15 mouse cellular contexts compared by ENCODE assay signal in genomic region chr5:35609971-35610370, GRCm38 (mm10). TPM values are rescaled to one million over a fixed set of nuclear protein-coding genes. Genes with fewer than 3 reads are reported as not detected.
A peak's percentile ranks its signal among the peaks of the same experiment; 100 is the strongest.
DNase-seq lines count a peak whose midpoint lies in the region; ATAC-seq and TF ChIP-seq lines count a peak whose summit lies in the region.
"Had no signal": no experiment of that assay in that cellular context is flagged by ENCODE, and none has a peak within 500 bp of the region (broad histone marks: within the 10 kb centered on the region; RNA-seq: fewer than 3 reads in every experiment).

No protein-coding gene starts in this region.

- H3ac ChIP-seq in myocyte (ENCODE audit: control insufficient read depth, insufficient read length): no peak overlapping the region

- H3K9ac ChIP-seq in kidney, embryonic 14.5 days (ENCODE audit: low read depth, low read length): no peak overlapping the region
- H3K9ac ChIP-seq in neural tube, embryonic 11.5 days (ENCODE audit: low read length): no peak overlapping the region
- H3K9ac ChIP-seq in embryonic facial prominence, embryonic 15.5 days: no peak overlapping the region
- H3K9ac ChIP-seq: heart, embryonic 13.5 days; liver, embryonic 14.5 days had no signal

- DNase-seq in kidney, adult 8-10 months: no peak
- DNase-seq in neural tube, embryonic 11.5 days (ENCODE audit: low spot score): no peak
- no peak for DNase-seq in neural tube, embryonic 10.5 days (ENCODE audit: extremely low spot score, low spot score)
- no peak for DNase-seq in thymus, postnatal 0 days (ENCODE audit: low spot score)
- DNase-seq: layer of hippocampus, postnatal 36 days; spleen, adult 18-20 months; thymus, postnatal 25 days had no signal

- H3K79me2 ChIP-seq in myocyte (ENCODE audit: control insufficient read depth, insufficient read depth): no peaks in the 10 kb centered on the region

- no peak overlapping the region for H3K4me3 ChIP-seq in kidney, embryonic 14.5 days (ENCODE audit: low read length)
- H3K4me3 ChIP-seq in neural tube, embryonic 11.5 days (ENCODE audit: low read depth, low read length): no peak overlapping the region
- H3K4me3 ChIP-seq in embryonic facial prominence, embryonic 15.5 days (replicated peaks): no peak overlapping the region
- no peak overlapping the region for H3K4me3 ChIP-seq in myocyte
- H3K4me3 ChIP-seq: heart, embryonic 13.5 days; megakaryocyte, embryonic 14.5 days had no signal

- no peak overlapping the region for H3K4me2 ChIP-seq in kidney, embryonic 14.5 days (replicated peaks; ENCODE audit: low read depth, low read length)
- H3K4me2 ChIP-seq in neural tube, embryonic 11.5 days (ENCODE audit: low read depth): no peak overlapping the region
- no peak overlapping the region for H3K4me2 ChIP-seq in embryonic facial prominence, embryonic 15.5 days (replicated peaks)
- peak overlapping the region; percentile 62 for H3K4me2 ChIP-seq in myocyte (ENCODE audit: low read depth)
- H3K4me2 ChIP-seq: heart, embryonic 13.5 days had no signal

- ATAC-seq in kidney, embryonic 14.5 days (ENCODE audit: low FRiP score, low TSS enrichment): 0 out of 2 replicates have a peak, but pooled peaks have one; percentile 17
- no peak for ATAC-seq in neural tube, embryonic 11.5 days (ENCODE audit: insufficient read depth, low FRiP score, low TSS enrichment)
- ATAC-seq in embryonic facial prominence, embryonic 15.5 days (ENCODE audit: insufficient number of reproducible peaks, low FRiP score, low TSS enrichment, low read depth): no peak
- ATAC-seq: forebrain, embryonic 16.5 days had no signal

- H3K36me3 ChIP-seq in kidney, embryonic 14.5 days (ENCODE audit: control insufficient read depth, insufficient read depth, low read length): no peaks in the 10 kb centered on the region
- no peaks in the 10 kb centered on the region for H3K36me3 ChIP-seq in neural tube, embryonic 11.5 days (ENCODE audit: control insufficient read depth, insufficient read depth, low read length)
- H3K36me3 ChIP-seq in embryonic facial prominence, embryonic 15.5 days: no peaks in the 10 kb centered on the region
- no peaks in the 10 kb centered on the region for H3K36me3 ChIP-seq in myocyte (ENCODE audit: control insufficient read depth, insufficient read depth)

- no peaks in the 10 kb centered on the region for H3K9me3 ChIP-seq in kidney, embryonic 14.5 days (ENCODE audit: control insufficient read depth, low read length)
- no peaks in the 10 kb centered on the region for H3K9me3 ChIP-seq in neural tube, embryonic 11.5 days (ENCODE audit: control insufficient read depth, low read length)
- H3K9me3 ChIP-seq in embryonic facial prominence, embryonic 15.5 days (replicated peaks): no peaks in the 10 kb centered on the region
- H3K9me3 ChIP-seq: heart, embryonic 13.5 days; megakaryocyte, embryonic 14.5 days had no signal

- H3K4me1 ChIP-seq in kidney, embryonic 14.5 days (ENCODE audit: control insufficient read depth, insufficient read depth, low read length): peaks cover 15% of the 10 kb centered on the region
- H3K4me1 ChIP-seq in neural tube, embryonic 11.5 days (ENCODE audit: control insufficient read depth, insufficient read depth, low read length): peaks cover 14% of the 10 kb centered on the region
- peaks cover 35% of the 10 kb centered on the region for H3K4me1 ChIP-seq in embryonic facial prominence, embryonic 15.5 days

- WGBS in kidney, embryonic 14.5 days: 59% methylated on average over 2 of the region's 2 CpGs
- 60% methylated on average over 2 of the region's 2 CpGs for WGBS in neural tube, embryonic 11.5 days
- 61% methylated on average over 2 of the region's 2 CpGs for WGBS in embryonic facial prominence, embryonic 15.5 days

- H3K27ac ChIP-seq in kidney, embryonic 14.5 days (ENCODE audit: low read depth, low read length): no peak overlapping the region
- 0 out of 2 replicates have a peak overlapping the region, but pooled peaks have one; percentile 35 for H3K27ac ChIP-seq in neural tube, embryonic 11.5 days (ENCODE audit: low read depth, low read length)
- H3K27ac ChIP-seq in embryonic facial prominence, embryonic 15.5 days (replicated peaks): 0 out of 2 replicates have a peak overlapping the region, but pooled peaks have one; percentile 72
- H3K27ac ChIP-seq: heart, embryonic 13.5 days; kidney, postnatal 0 days; liver, embryonic 14.5 days had no signal

- H3K27me3 ChIP-seq in kidney, embryonic 14.5 days (ENCODE audit: control insufficient read depth, insufficient read depth, low read length): no peaks in the 10 kb centered on the region
- no peaks in the 10 kb centered on the region for H3K27me3 ChIP-seq in neural tube, embryonic 11.5 days (ENCODE audit: control insufficient read depth, insufficient read depth, low read length)
- H3K27me3 ChIP-seq in embryonic facial prominence, embryonic 15.5 days: no peaks in the 10 kb centered on the region
- no peaks in the 10 kb centered on the region for H3K27me3 ChIP-seq in myocyte (ENCODE audit: control insufficient read depth, insufficient read depth, insufficient read length)

- TF ChIP-seq POLR2A in myocyte (IDR thresholded peaks at IDR 0.05; ENCODE audit: insufficient read length, low read depth): no peak

TF ChIP-seq in myocyte, 11 proteins besides CTCF, POLR2A, EP300 and RAD21:
- peak in 1 of 3 experiments; percentile 5 for TF ChIP-seq MYOG (IDR thresholded peaks at IDR 0.05; ENCODE audit: control insufficient read depth in 1 of 3, insufficient read depth in 1 of 3, insufficient read length in 2 of 3, low read depth in 2 of 3)
- TF ChIP-seq MYOD1 (IDR thresholded peaks at IDR 0.05; ENCODE audit: control insufficient read depth in 1 of 3, insufficient read length in 2 of 3, low read depth in 2 of 3): peak in 1 of 3 experiments; percentile 32
- no peak for TF ChIP-seq TCF3 (IDR thresholded peaks at IDR 0.05; ENCODE audit: insufficient read length, low read depth)

RNA-seq across cellular contexts. Expression of gene Acox3, which starts 27.1 kb away (rescaled TPM):
- polyA plus RNA-seq in kidney, embryonic 14.5 days (2014; fragmentation: Nextera tagmentation; extraction: Ambion mirVana): 8.3 and 13.1 TPM in 2 replicates
- polyA plus RNA-seq in neural tube, embryonic 11.5 days (2014; fragmentation: Nextera tagmentation; extraction: Ambion mirVana): 15.9 and 16.6 TPM in 2 replicates
- polyA plus RNA-seq in embryonic facial prominence, embryonic 15.5 days (2015; fragmentation: Nextera tagmentation; extraction: Ambion mirVana): 13.7 and 14.1 TPM in 2 replicates
- polyA plus RNA-seq in myocyte (2012; fragmentation: generic; extraction: Trizol): 20.8 TPM
- 15.2 TPM in 2 replicates for polyA plus RNA-seq in thymus, postnatal 0 days (2015; fragmentation: Nextera tagmentation; extraction: Ambion mirVana)

RNA-seq across cellular contexts. Expression of gene Trmt44, which starts 35.1 kb away (rescaled TPM):
- 7.9 and 10.2 TPM in 2 replicates for polyA plus RNA-seq in kidney, embryonic 14.5 days (2014; fragmentation: Nextera tagmentation; extraction: Ambion mirVana)
- 9.1 and 10.2 TPM in 2 replicates for polyA plus RNA-seq in neural tube, embryonic 11.5 days (2014; fragmentation: Nextera tagmentation; extraction: Ambion mirVana)
- 8.4 and 9.0 TPM in 2 replicates for polyA plus RNA-seq in embryonic facial prominence, embryonic 15.5 days (2015; fragmentation: Nextera tagmentation; extraction: Ambion mirVana)
- 5.1 TPM for polyA plus RNA-seq in myocyte (2012; fragmentation: generic; extraction: Trizol)
- polyA plus RNA-seq in thymus, postnatal 0 days (2015; fragmentation: Nextera tagmentation; extraction: Ambion mirVana): 6.0 TPM in 2 replicates
